Comparison of ENCODE assay signal across 7 mouse cellular contexts in genomic region chrX:8131393-8131792, GRCm38 (mm10). TPM values are rescaled to one million over a fixed set of nuclear protein-coding genes. Genes with fewer than 3 reads are reported as not detected.
A peak's percentile ranks its signal among the peaks of the same experiment; 100 is the strongest.
DNase-seq lines count a peak whose midpoint lies in the region; ATAC-seq and TF ChIP-seq lines count a peak whose summit lies in the region.

No protein-coding gene starts in this region.

- no peak for ATAC-seq in lung, embryonic 14.5 days (ENCODE audit: insufficient read depth)
- ATAC-seq in intestine, embryonic 16.5 days, result no peak
- peak; percentile 11; the same call in 1 of the 2 replicates for ATAC-seq in neural tube, embryonic 14.5 days (ENCODE audit: low read depth)
- no peak for ATAC-seq in megakaryocyte progenitor cell, adult 5-6 weeks (replicated peaks; ENCODE audit: poor library complexity)

- H3K9ac ChIP-seq in lung, embryonic 14.5 days, result no peak overlapping the region
- H3K9ac ChIP-seq in intestine, embryonic 16.5 days (ENCODE audit: low read depth, low read length), result 0 out of 2 replicates have a peak overlapping the region, but pooled peaks have one; percentile 24
- H3K9ac ChIP-seq in neural tube, embryonic 14.5 days (replicated peaks; ENCODE audit: low read depth, low read length), result no peak overlapping the region

- H3K27me3 ChIP-seq in lung, embryonic 14.5 days (ENCODE audit: insufficient read depth, low read length), result no peaks in the 10 kb centered on the region
- no peaks in the 10 kb centered on the region for H3K27me3 ChIP-seq in forebrain, embryonic 10.5 days (ENCODE audit: poor library complexity, severe bottlenecking)
- no peaks in the 10 kb centered on the region for H3K27me3 ChIP-seq in intestine, embryonic 16.5 days (replicated peaks; ENCODE audit: control insufficient read depth, insufficient read depth, low read length)
- no peaks in the 10 kb centered on the region for H3K27me3 ChIP-seq in neural tube, embryonic 14.5 days (ENCODE audit: control insufficient read depth, insufficient read depth, low read length)

- no peak overlapping the region for H3K27ac ChIP-seq in lung, embryonic 14.5 days (ENCODE audit: low read depth)
- peak overlapping the region; percentile 90 for H3K27ac ChIP-seq in forebrain, embryonic 10.5 days
- H3K27ac ChIP-seq in intestine, embryonic 16.5 days (ENCODE audit: low read length), result peak overlapping the region; percentile 98; the same call in 1 of the 2 replicates
- no peak overlapping the region for H3K27ac ChIP-seq in neural tube, embryonic 14.5 days (ENCODE audit: low read depth, low read length)

- peak overlapping the region; percentile 63 for H3K4me2 ChIP-seq in lung, embryonic 14.5 days
- H3K4me2 ChIP-seq in intestine, embryonic 16.5 days (ENCODE audit: low read depth, low read length), result peak overlapping the region; percentile 48
- H3K4me2 ChIP-seq in neural tube, embryonic 14.5 days (ENCODE audit: low read depth, low read length), result peak overlapping the region; percentile 41

- no peak for DNase-seq in lung, embryonic 14.5 days
- DNase-seq in lung, postnatal 4 days, result no peak
- no peak for DNase-seq in forebrain, embryonic 10.5 days (ENCODE audit: extremely low spot score, low spot score)
- no peak for DNase-seq in right cerebral cortex, postnatal 14 days

- H3K4me3 ChIP-seq in lung, embryonic 14.5 days (ENCODE audit: low read depth, low read length), result peak overlapping the region; percentile 55; the same call in 1 of the 2 replicates
- peak overlapping the region; percentile 64 for H3K4me3 ChIP-seq in forebrain, embryonic 10.5 days
- peak overlapping the region; percentile 64 for H3K4me3 ChIP-seq in intestine, embryonic 16.5 days (ENCODE audit: low read length)
- H3K4me3 ChIP-seq in neural tube, embryonic 14.5 days (ENCODE audit: low read depth, low read length), result peak overlapping the region; percentile 45

- H3K36me3 ChIP-seq in lung, embryonic 14.5 days (ENCODE audit: insufficient read depth), result peaks cover 10% of the 10 kb centered on the region; the same call in 1 of the 2 replicates
- peaks cover 34% of the 10 kb centered on the region for H3K36me3 ChIP-seq in forebrain, embryonic 10.5 days (replicated peaks)
- H3K36me3 ChIP-seq in intestine, embryonic 16.5 days (ENCODE audit: control insufficient read depth, insufficient read depth, low read length), result peaks cover 4% of the 10 kb centered on the region; the same call in 1 of the 2 replicates
- no peaks in the 10 kb centered on the region for H3K36me3 ChIP-seq in neural tube, embryonic 14.5 days (ENCODE audit: control insufficient read depth, insufficient read depth, low read length)

- no peaks in the 10 kb centered on the region for H3K9me3 ChIP-seq in lung, embryonic 14.5 days (ENCODE audit: low read depth, low read length)
- 0 out of 2 replicates have a peak, but pooled peaks cover 3% of the 10 kb centered on the region for H3K9me3 ChIP-seq in forebrain, embryonic 10.5 days
- no peaks in the 10 kb centered on the region for H3K9me3 ChIP-seq in intestine, embryonic 16.5 days (ENCODE audit: control insufficient read depth, low read length)
- H3K9me3 ChIP-seq in neural tube, embryonic 14.5 days (ENCODE audit: control insufficient read depth, low read length), result no peaks in the 10 kb centered on the region

- WGBS in lung, embryonic 14.5 days, result 91% methylated on average over 17 of the region's 17 CpGs
- WGBS in forebrain, embryonic 10.5 days, result 92% methylated on average over 17 of the region's 17 CpGs
- 89% methylated on average over 17 of the region's 17 CpGs for WGBS in intestine, embryonic 16.5 days
- 91% methylated on average over 17 of the region's 17 CpGs for WGBS in neural tube, embryonic 14.5 days

- no peak for TF ChIP-seq CTCF in lung, embryonic 14.5 days (IDR thresholded peaks at IDR 0.05; ENCODE audit: low read depth)

- H3K4me1 ChIP-seq in lung, embryonic 14.5 days (ENCODE audit: insufficient read depth), result no peaks in the 10 kb centered on the region
- H3K4me1 ChIP-seq in forebrain, embryonic 10.5 days, result peaks cover 6% of the 10 kb centered on the region
- H3K4me1 ChIP-seq in intestine, embryonic 16.5 days (ENCODE audit: control insufficient read depth, insufficient read depth, low read length), result no peaks in the 10 kb centered on the region
- H3K4me1 ChIP-seq in neural tube, embryonic 14.5 days (ENCODE audit: control insufficient read depth, insufficient read depth, low read length), result no peaks in the 10 kb centered on the region

RNA-seq across cellular contexts. Expression of gene Wdr13, which starts 1.3 kb away (rescaled TPM):
- 20.8 and 21.8 TPM in 2 replicates for polyA plus RNA-seq in lung, embryonic 14.5 days (2014; fragmentation: Nextera tagmentation; extraction: Ambion mirVana)
- polyA plus RNA-seq in forebrain, embryonic 10.5 days (2016; fragmentation: Nextera tagmentation; extraction: Ambion mirVana), result 23.7 and 24.4 TPM in 2 replicates
- 19.8 and 22.3 TPM in 2 replicates for polyA plus RNA-seq in intestine, embryonic 16.5 days (2015; fragmentation: Nextera tagmentation; extraction: Ambion mirVana)
- 63.7 and 66.9 TPM in 2 replicates for polyA plus RNA-seq in neural tube, embryonic 14.5 days (2014; fragmentation: Nextera tagmentation; extraction: Ambion mirVana)
- total RNA-seq in megakaryocyte progenitor cell, adult 5-6 weeks (2015), result 11.9 and 14.4 TPM in 2 replicates
- 16.3 and 25.5 TPM in 2 replicates for total RNA-seq in megakaryocyte progenitor cell, adult 5-6 weeks (2017)

RNA-seq across cellular contexts. Expression of gene Rbm3, which starts 14.3 kb away (rescaled TPM):
- 589 and 659 TPM in 2 replicates for polyA plus RNA-seq in lung, embryonic 14.5 days (2014; fragmentation: Nextera tagmentation; extraction: Ambion mirVana)
- polyA plus RNA-seq in forebrain, embryonic 10.5 days (2016; fragmentation: Nextera tagmentation; extraction: Ambion mirVana), result 465 and 505 TPM in 2 replicates
- polyA plus RNA-seq in intestine, embryonic 16.5 days (2015; fragmentation: Nextera tagmentation; extraction: Ambion mirVana), result 372 and 405 TPM in 2 replicates
- polyA plus RNA-seq in neural tube, embryonic 14.5 days (2014; fragmentation: Nextera tagmentation; extraction: Ambion mirVana), result 379 and 383 TPM in 2 replicates
- 1,002 and 1,150 TPM in 2 replicates for total RNA-seq in megakaryocyte progenitor cell, adult 5-6 weeks (2015)
- 1,310 and 1,340 TPM in 2 replicates for total RNA-seq in megakaryocyte progenitor cell, adult 5-6 weeks (2017)

RNA-seq across cellular contexts. Expression of gene Was, which starts 41.1 kb away (rescaled TPM):
- 0.43 and 0.60 TPM in 2 replicates for polyA plus RNA-seq in lung, embryonic 14.5 days (2014; fragmentation: Nextera tagmentation; extraction: Ambion mirVana)
- polyA plus RNA-seq in forebrain, embryonic 10.5 days (2016; fragmentation: Nextera tagmentation; extraction: Ambion mirVana), result 0.14 and 0.17 TPM in 2 replicates
- 0.61 and 0.87 TPM in 2 replicates for polyA plus RNA-seq in intestine, embryonic 16.5 days (2015; fragmentation: Nextera tagmentation; extraction: Ambion mirVana)
- 0.12 and 0.28 TPM in 2 replicates for polyA plus RNA-seq in neural tube, embryonic 14.5 days (2014; fragmentation: Nextera tagmentation; extraction: Ambion mirVana)
- 73.0 and 75.7 TPM in 2 replicates for total RNA-seq in megakaryocyte progenitor cell, adult 5-6 weeks (2015)
- 98.9 and 103 TPM in 2 replicates for total RNA-seq in megakaryocyte progenitor cell, adult 5-6 weeks (2017)

RNA-seq across cellular contexts. Expression of gene Tbc1d25, which starts 44.6 kb away (rescaled TPM):
- 12.4 and 12.6 TPM in 2 replicates for polyA plus RNA-seq in lung, embryonic 14.5 days (2014; fragmentation: Nextera tagmentation; extraction: Ambion mirVana)
- polyA plus RNA-seq in forebrain, embryonic 10.5 days (2016; fragmentation: Nextera tagmentation; extraction: Ambion mirVana), result 9.8 and 10.4 TPM in 2 replicates
- polyA plus RNA-seq in intestine, embryonic 16.5 days (2015; fragmentation: Nextera tagmentation; extraction: Ambion mirVana), result 8.6 and 10.0 TPM in 2 replicates
- 23.7 and 24.4 TPM in 2 replicates for polyA plus RNA-seq in neural tube, embryonic 14.5 days (2014; fragmentation: Nextera tagmentation; extraction: Ambion mirVana)
- 9.8 and 13.9 TPM in 2 replicates for total RNA-seq in megakaryocyte progenitor cell, adult 5-6 weeks (2015)
- 5.5 and 5.8 TPM in 2 replicates for total RNA-seq in megakaryocyte progenitor cell, adult 5-6 weeks (2017)

RNA-seq across cellular contexts. Expression of gene Suv39h1, which starts 56.8 kb away (rescaled TPM):
- polyA plus RNA-seq in lung, embryonic 14.5 days (2014; fragmentation: Nextera tagmentation; extraction: Ambion mirVana), result 71.6 and 74.3 TPM in 2 replicates
- polyA plus RNA-seq in forebrain, embryonic 10.5 days (2016; fragmentation: Nextera tagmentation; extraction: Ambion mirVana), result 106 and 109 TPM in 2 replicates
- 36.7 and 43.7 TPM in 2 replicates for polyA plus RNA-seq in intestine, embryonic 16.5 days (2015; fragmentation: Nextera tagmentation; extraction: Ambion mirVana)
- polyA plus RNA-seq in neural tube, embryonic 14.5 days (2014; fragmentation: Nextera tagmentation; extraction: Ambion mirVana), result 37.2 and 38.2 TPM in 2 replicates
- 53.5 and 64.6 TPM in 2 replicates for total RNA-seq in megakaryocyte progenitor cell, adult 5-6 weeks (2015)
- 79.2 and 81.6 TPM in 2 replicates for total RNA-seq in megakaryocyte progenitor cell, adult 5-6 weeks (2017)

Comparison
In these comparisons a context has a peak if more than half of its experiments do, and no peak if none do; other contexts are left out.
1. H3K27ac ChIP-seq: peak in forebrain, embryonic 10.5 days (single experiment) and intestine, embryonic 16.5 days (single experiment); none in lung, embryonic 14.5 days (single experiment) and neural tube, embryonic 14.5 days (single experiment).
2. Peak in every context shown above with its lines, with median percentiles within 50 percentile points of each other: H3K4me2 ChIP-seq and H3K4me3 ChIP-seq.